Mouse (Mus musculus): ENCODE measurements around the gene Clk4. TPM values are rescaled to one million over a fixed set of nuclear protein-coding genes. Genes with fewer than 3 reads are reported as not detected.

The Clk4 gene
- total RNA-seq (2023): 100 to 1,000 TPM; 193 to 195 TPM

GRCm38 (mm10) chr11:51261680-51262219 lies at the start of gene Clk4:
TSS of gene Clk4 (plus strand) at chr11:51261730.

GRCm38 (mm10) chr11:51220308-51220707 lies 41.2 kb upstream of the Clk4 start, which contains the start of gene Gm12569:
TSS of gene Gm12569 (plus strand) at chr11:51220473.

DNA sequence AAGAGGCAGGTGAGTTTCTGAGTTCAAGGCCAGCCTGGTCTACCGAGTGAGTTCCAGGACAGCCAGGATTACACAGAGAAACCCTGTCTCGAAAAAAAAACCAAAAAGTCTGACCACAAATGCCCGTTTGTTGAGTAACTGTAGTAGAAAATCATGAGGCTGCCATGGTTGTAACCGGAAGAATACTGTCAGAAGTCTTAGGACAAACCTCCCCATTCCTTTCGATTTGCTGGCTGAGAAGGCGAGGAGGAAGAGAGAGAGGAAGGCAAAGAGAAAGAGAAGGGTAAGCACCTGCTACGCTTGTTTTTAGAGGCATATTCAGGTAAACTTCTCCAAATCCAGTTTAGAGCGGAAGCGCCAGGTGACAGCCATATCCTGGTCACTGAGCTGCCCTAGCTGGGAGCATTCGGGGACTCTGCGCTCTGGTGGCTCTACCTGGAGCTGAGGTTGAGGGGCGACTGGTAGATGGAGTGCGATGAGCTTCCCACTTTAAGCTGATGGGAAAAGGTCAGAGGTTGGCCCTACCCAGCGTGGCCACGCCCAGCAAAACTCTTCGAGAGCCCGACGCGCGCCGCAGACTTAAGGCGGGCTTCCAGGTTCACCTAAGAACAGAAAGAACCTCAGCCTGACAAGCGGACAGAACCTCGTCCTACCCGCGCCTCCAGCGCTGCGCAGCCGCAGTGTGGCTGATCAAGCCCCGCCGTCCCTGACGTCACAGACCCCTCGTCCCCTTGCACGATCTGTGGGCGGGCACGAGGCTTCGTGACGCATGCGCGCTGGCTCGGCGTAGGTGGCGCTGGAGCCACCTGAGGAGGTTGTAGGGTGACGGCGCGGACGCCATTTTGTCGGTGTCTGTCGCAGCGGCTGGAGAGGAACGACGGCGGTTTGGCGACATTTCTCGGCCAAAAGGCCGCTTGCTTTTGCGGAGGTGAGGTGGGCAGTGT lies 1.1 kb downstream of the Clk4 start, which contains the start of gene BC049762:
TSS of gene BC049762 (minus strand) at position 705 of the 944 bp plus-strand sequence.

GRCm38 (mm10) chr11:51289564-51290041 lies 28.1 kb downstream of the Clk4 start, which contains the start of gene Col23a1:
TSS of gene Col23a1 (plus strand) at chr11:51289920.

Other genes with a start within 250 kb of the Clk4 start
- gene Olfr54, start 247.5 kb upstream of the Clk4 start, total RNA-seq (2023): not detected
- gene Olfr1375, start 213.6 kb upstream of the Clk4 start, total RNA-seq (2023): not detected
- not detected for gene Zfp354a, start 202.5 kb upstream of the Clk4 start, total RNA-seq (2023)
- not detected for gene Gm12569, start 41.3 kb upstream of the Clk4 start, total RNA-seq (2023)
- gene BC049762, start 1.3 kb downstream of the Clk4 start, total RNA-seq (2023): not detected
- gene Col23a1, start 28.2 kb downstream of the Clk4 start, total RNA-seq (2023): under 1 TPM; 0.36 to 0.71 TPM